Mouse (Mus musculus) kidney, postnatal 4 days (tissue): ENCODE measurements around the gene Prpf39.
A peak's percentile ranks its signal among the peaks of the same experiment; 100 is the strongest.

ENCODE experiments used
- DNase-seq, 2 experiments: peaks; one replicate each; pipeline ENCODE4 v3.0.0; 2021; ENCODE audit warnings: mixed read lengths in 2 of 2

The Prpf39 gene

GRCm38 (mm10) chr12:65036190-65036870 is at the start of gene Prpf39:
Prpf39 (plus strand) TSS chr12:65036333.
- DNase-seq: peak; percentile 94 to 97

GRCm38 (mm10) chr12:65007725-65008124 is 28.4 kb upstream of the Prpf39 start:
- DNase-seq: no peak

GRCm38 (mm10) chr12:65022842-65023241 is 13.3 kb upstream of the Prpf39 start:
- DNase-seq: no peak

GRCm38 (mm10) chr12:65035839-65036189 is 319 bp upstream of the Prpf39 start:
- DNase-seq: no peak

- DNase-seq: no peak
Measured at GRCm38 (mm10) chr12:65036892-65037545, 886 bp downstream of the Prpf39 start.

- no peak for DNase-seq
Measured at GRCm38 (mm10) chr12:65037546-65037937, 1.4 kb downstream of the Prpf39 start.

- no peak for DNase-seq
Measured at GRCm38 (mm10) chr12:65048799-65049198, 12.7 kb downstream of the Prpf39 start.

GRCm38 (mm10) chr12:65058203-65058602 is 22.1 kb downstream of the Prpf39 start:
- no peak for DNase-seq

GRCm38 (mm10) chr12:65061082-65061481 is 24.9 kb downstream of the Prpf39 start:
- DNase-seq: no peak

GRCm38 (mm10) chr12:65065241-65065640 is 29.1 kb downstream of the Prpf39 start:
- DNase-seq: no peak

GRCm38 (mm10) chr12:65066234-65066633 is 30.1 kb downstream of the Prpf39 start:
- no peak for DNase-seq

- no peak for DNase-seq
Measured at GRCm38 (mm10) chr12:65068409-65068808, 32.3 kb downstream of the Prpf39 start.

GRCm38 (mm10) chr12:65072911-65073610 is 36.9 kb downstream of the Prpf39 start:
- no peak for DNase-seq

- peak; percentile 98 to 99 for DNase-seq
Measured at GRCm38 (mm10) chr12:65073611-65074178, 37.6 kb downstream of the Prpf39 start, which contains the start of gene Fkbp3. Fkbp3 (minus strand) TSS chr12:65074007.

- DNase-seq: peak in 1 of 2 experiments; percentile 4
Measured at GRCm38 (mm10) chr12:65074651-65075050, 38.5 kb downstream of the Prpf39 start.

GRCm38 (mm10) chr12:65075085-65075732 is 39.1 kb downstream of the Prpf39 start, which contains the start of gene Fancm:
Fancm (plus strand) TSS chr12:65075603.
- peak; percentile 90 to 94 for DNase-seq

GRCm38 (mm10) chr12:65075733-65076310 is 39.7 kb downstream of the Prpf39 start:
- DNase-seq: no peak

- no peak for DNase-seq
Measured at GRCm38 (mm10) chr12:65076906-65077305, 40.8 kb downstream of the Prpf39 start.

GRCm38 (mm10) chr12:65108746-65109145 is 72.6 kb downstream of the Prpf39 start:
- DNase-seq: no peak

GRCm38 (mm10) chr12:65111503-65111902 is 75.4 kb downstream of the Prpf39 start:
- no peak for DNase-seq

- DNase-seq: no peak
Measured at GRCm38 (mm10) chr12:65112811-65113210, 76.7 kb downstream of the Prpf39 start.
